Mouse (Mus musculus) hindbrain, postnatal 0 days (tissue): ENCODE measurements around the gene Mob2. TPM values are rescaled to one million over a fixed set of nuclear protein-coding genes. Genes with fewer than 3 reads are reported as not detected.
A peak's percentile ranks its signal among the peaks of the same experiment; 100 is the strongest.

Experiments used
- ATAC-seq: fragments of 200-750 bp; cut with Nextera tagmentation; 2 replicates; pipeline ENCODE4 v1.8.0; 2017; ENCODE audit warnings: mild to moderate bottlenecking, moderate TSS enrichment, moderate library complexity
- DNase-seq: peaks from one replicate; pipeline ENCODE4 v3.0.0-alpha.2; 2015; ENCODE audit warnings: low spot score
- H3K27ac ChIP-seq: fragments of 300-500 bp; sonication (generic); 2 replicates; pipeline ENCODE4 v1.5.1; 2014; ENCODE audit warnings: mild to moderate bottlenecking
- H3K27me3 ChIP-seq: fragments of 300-500 bp; sonication (generic); 2 replicates; pipeline ENCODE4 v1.6.1; 2014; ENCODE audit warnings: low read length, mixed read lengths; ENCODE audit not compliant: insufficient read depth
- H3K36me3 ChIP-seq: fragments of 300-500 bp; sonication (generic); 2 replicates; pipeline ENCODE4 v1.6.1; 2014; ENCODE audit warnings: low read length, mixed read lengths; ENCODE audit not compliant: insufficient read depth
- H3K4me1 ChIP-seq: fragments of 300-500 bp; sonication (generic); 2 replicates; pipeline ENCODE4 v1.6.1; 2014; ENCODE audit warnings: antibody characterized with exemption, low read length, mixed read lengths; ENCODE audit not compliant: insufficient read depth
- H3K4me2 ChIP-seq: fragments of 300-500 bp; sonication (generic); 2 replicates; pipeline ENCODE4 v1.6.1; 2014; ENCODE audit warnings: low read depth, mild to moderate bottlenecking, low read length, moderate library complexity, mixed read lengths
- H3K4me3 ChIP-seq: fragments of 300-500 bp; sonication (generic); 2 replicates; pipeline ENCODE4 v1.5.1; 2014; ENCODE audit warnings: low read length
- H3K9ac ChIP-seq: fragments of 300-500 bp; sonication (generic); replicated peaks from 2 replicates; pipeline ENCODE4 v1.6.1; 2014; ENCODE audit warnings: mild to moderate bottlenecking, low read length, moderate library complexity, mixed read lengths
- H3K9me3 ChIP-seq: fragments of 300-500 bp; sonication (generic); 2 replicates; pipeline ENCODE4 v1.6.1; 2016; ENCODE audit warnings: low read length, mixed read lengths
- CTCF ChIP-seq: IDR thresholded peaks from 2 replicates; pipeline ENCODE4 v1.5.1; 2016; ENCODE audit warnings: antibody characterized with exemption, control low read depth, low read depth
- WGBS: fragments of 180-500 bp; shearing (Covaris S2); extraction: QIAGEN DNeasy Blood & Tissue Kit; methylation state at CpG from one replicate; pipeline ENCODE4 v1.1.7; 2014; 5-methylcytosine and 5-hydroxymethylcytosine counted together
- polyA plus RNA-seq: library from polyadenylated mRNA; unstranded; fragments of >200 nt; fragmentation: Nextera tagmentation; extraction: Ambion mirVana; gene quantifications from 2 replicates; pipeline ENCODE4 v1.2.1, GENCODE M21; 2015
- total RNA-seq: library from RNA; depleted of rRNA; stranded (reverse); fragments of >200 nt; gene quantifications from 2 replicates; pipeline ENCODE4 v1.2.3, GENCODE M21; 2014

Gene Mob2
- total and polyA plus RNA-seq, 2 experiments from 2014 or later = 41.1 to 44.1 TPM

DNA sequence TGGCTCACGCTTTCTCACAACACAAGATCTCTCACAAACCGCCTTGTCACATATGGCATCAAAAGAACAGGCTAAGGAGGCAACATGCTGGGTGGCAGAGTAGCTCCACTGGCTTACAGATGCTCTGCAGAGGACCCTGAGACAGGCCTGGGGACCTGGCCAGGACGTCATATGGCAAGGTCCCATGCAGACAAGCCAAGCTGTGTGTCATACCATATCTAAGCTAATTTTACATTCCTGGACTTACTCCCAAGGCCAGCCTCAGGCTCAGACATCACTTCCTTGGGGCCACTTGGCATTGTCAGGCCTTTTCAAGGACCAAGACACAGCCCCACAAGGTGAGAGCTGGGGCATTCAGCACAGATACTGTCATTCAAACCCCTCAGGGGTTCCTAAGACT, 5.4 kb downstream of the Mob2 start:
- no peak for ATAC-seq
- H3K36me3 ChIP-seq = no peaks in the 10 kb centered on the region
- DNase-seq = no peak
- no peaks in the 10 kb centered on the region for H3K27me3 ChIP-seq
- 78% methylated on average over 3 of the region's 3 CpGs for WGBS
- TF ChIP-seq CTCF = no peak
- H3K4me3 ChIP-seq = no peak overlapping the region
- no peak overlapping the region for H3K4me2 ChIP-seq
- no peak overlapping the region for H3K9ac ChIP-seq
- no peak overlapping the region for H3K27ac ChIP-seq
- H3K9me3 ChIP-seq = no peaks in the 10 kb centered on the region
- H3K4me1 ChIP-seq = peaks cover 12% of the 10 kb centered on the region; the same call in 1 of the 2 replicates

DNA sequence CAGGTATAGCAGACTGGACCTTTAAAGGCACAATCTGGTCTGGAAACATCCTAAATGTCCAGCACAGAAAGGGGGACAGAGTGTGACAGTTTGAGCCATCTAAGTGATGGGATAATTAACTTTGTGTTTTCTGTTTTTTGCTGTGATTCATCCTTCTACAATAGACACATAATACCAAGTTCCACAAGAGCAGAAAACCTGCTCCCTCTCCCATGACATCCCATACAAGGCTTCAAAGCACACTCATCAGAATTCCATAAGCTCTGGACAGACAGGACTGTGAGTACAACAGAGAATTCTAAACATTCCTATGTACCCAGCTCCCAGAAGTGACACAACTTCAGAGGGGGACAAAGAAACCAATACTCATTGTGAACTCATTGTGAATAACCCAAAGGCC, 10.3 kb downstream of the Mob2 start:
- Histone ChIP-seq H3K4me3 (no peak overlapping the region), H3K9ac (no peak overlapping the region), H3K27me3 (no peaks in the 10 kb centered on the region), H3K4me2 (no peak overlapping the region), H3K9me3 (no peaks in the 10 kb centered on the region), H3K27ac (no peak overlapping the region), H3K36me3 (no peaks in the 10 kb centered on the region), H3K4me1 (peaks cover 3% of the 10 kb centered on the region; the same call in 1 of the 2 replicates)
- ATAC-seq = no peak
- DNase-seq = no peak
- no peak for TF ChIP-seq CTCF

GRCm38 (mm10) chr7:142045932-142046331, 14.9 kb downstream of the Mob2 start:
- ATAC-seq = no peak
- H3K27ac ChIP-seq = no peak overlapping the region
- 92% methylated on average over 1 of the region's 1 CpGs for WGBS
- H3K27me3 ChIP-seq = no peaks in the 10 kb centered on the region
- no peaks in the 10 kb centered on the region for H3K4me1 ChIP-seq
- DNase-seq = no peak
- no peaks in the 10 kb centered on the region for H3K9me3 ChIP-seq
- no peaks in the 10 kb centered on the region for H3K36me3 ChIP-seq
- no peak overlapping the region for H3K4me2 ChIP-seq
- no peak overlapping the region for H3K9ac ChIP-seq
- TF ChIP-seq CTCF = no peak
- no peak overlapping the region for H3K4me3 ChIP-seq

DNA sequence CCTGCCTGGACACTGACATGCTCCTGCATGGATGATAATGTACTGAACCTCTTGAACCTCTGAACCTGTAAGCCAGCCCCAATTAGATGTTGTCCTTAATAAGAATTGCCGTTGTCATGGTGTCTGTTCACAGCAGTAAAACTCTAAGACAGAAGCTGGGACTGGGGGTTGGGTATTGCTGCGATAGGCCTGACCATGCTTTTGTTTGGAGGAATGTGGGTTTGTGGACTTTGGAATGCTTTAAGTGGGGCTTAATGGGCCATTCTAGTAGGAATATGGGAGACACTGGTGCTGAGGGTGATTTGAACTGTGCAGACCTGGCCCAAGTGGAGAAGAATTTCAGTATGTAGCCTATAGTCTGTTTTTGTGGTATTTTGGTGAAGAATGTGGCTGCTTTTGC, 15.5 kb downstream of the Mob2 start:
- 21% methylated on average over 2 of the region's 2 CpGs for WGBS

GRCm38 (mm10) chr7:142040756-142041155, 20.1 kb downstream of the Mob2 start:
- 96% methylated on average over 3 of the region's 3 CpGs for WGBS
- DNase-seq (no peak), ATAC-seq (no peak)
- Histone ChIP-seq H3K4me2 (no peak overlapping the region), H3K9me3 (no peaks in the 10 kb centered on the region), H3K9ac (no peak overlapping the region), H3K4me1 (no peaks in the 10 kb centered on the region), H3K27ac (no peak overlapping the region), H3K4me3 (no peak overlapping the region), H3K27me3 (no peaks in the 10 kb centered on the region), H3K36me3 (no peaks in the 10 kb centered on the region)
- TF ChIP-seq CTCF = no peak

More for the DNA sequence above, 15.5 kb downstream of the Mob2 start:
- Histone ChIP-seq H3K4me3 (no peak overlapping the region), H3K36me3 (no peaks in the 10 kb centered on the region), H3K27me3 (no peaks in the 10 kb centered on the region), H3K4me2 (no peak overlapping the region), H3K27ac (no peak overlapping the region), H3K4me1 (no peaks in the 10 kb centered on the region), H3K9me3 (no peaks in the 10 kb centered on the region), H3K9ac (no peak overlapping the region)
- TF ChIP-seq CTCF = no peak
- ATAC-seq = no peak
- DNase-seq = no peak

DNA sequence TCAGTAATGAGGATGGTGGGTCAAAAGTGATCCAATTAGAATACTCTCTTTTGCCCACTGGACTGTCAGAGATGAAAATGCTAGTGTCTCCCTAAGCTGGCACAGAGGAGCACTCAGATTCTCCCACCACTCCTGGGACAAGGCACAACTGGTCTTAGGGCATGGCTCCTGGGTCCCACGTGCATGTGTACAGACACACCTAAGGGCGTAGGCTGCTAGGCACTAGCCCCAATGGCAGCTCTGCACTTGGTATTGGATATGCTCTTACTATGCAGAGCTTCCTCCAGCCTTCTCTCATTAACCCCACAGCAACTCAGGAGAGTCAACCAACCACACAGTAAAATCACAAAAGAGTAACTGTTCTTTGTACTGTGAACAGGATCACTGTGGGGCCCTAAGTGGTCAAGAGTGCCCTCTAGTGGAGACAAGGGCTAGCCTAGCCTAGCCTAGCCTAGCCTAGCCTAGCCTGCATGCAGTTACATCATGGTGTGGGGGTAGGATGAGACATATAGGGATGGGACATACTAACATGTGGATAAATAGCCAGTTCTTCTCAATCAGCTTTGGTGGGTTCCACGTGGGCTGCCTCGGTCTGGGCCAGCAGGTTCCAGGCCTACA, 23.2 kb downstream of the Mob2 start:
- WGBS = 73% methylated on average over 4 of the region's 4 CpGs

GRCm38 (mm10) chr7:142035048-142035811, 25.6 kb downstream of the Mob2 start:
- no peak overlapping the region for H3K4me3 ChIP-seq
- H3K27me3 ChIP-seq = no peaks in the 10 kb centered on the region
- no peaks in the 10 kb centered on the region for H3K9me3 ChIP-seq
- no peak for TF ChIP-seq CTCF
- no peaks in the 10 kb centered on the region for H3K36me3 ChIP-seq
- DNase-seq (no peak), ATAC-seq (no peak)
- H3K27ac ChIP-seq = no peak overlapping the region
- no peak overlapping the region for H3K9ac ChIP-seq
- no peaks in the 10 kb centered on the region for H3K4me1 ChIP-seq
- no peak overlapping the region for H3K4me2 ChIP-seq
- 60% methylated on average over 2 of the region's 2 CpGs for WGBS

More for the DNA sequence above, 23.2 kb downstream of the Mob2 start:
- TF ChIP-seq CTCF = peak; percentile 78
- ATAC-seq (peak; percentile 68; the same call in 1 of the 2 replicates), DNase-seq (peak; percentile 58)
- no peak overlapping the region for H3K4me3 ChIP-seq
- H3K4me1 ChIP-seq = no peaks in the 10 kb centered on the region
- no peak overlapping the region for H3K4me2 ChIP-seq
- no peak overlapping the region for H3K9ac ChIP-seq
- H3K9me3 ChIP-seq = no peaks in the 10 kb centered on the region
- no peaks in the 10 kb centered on the region for H3K27me3 ChIP-seq
- H3K27ac ChIP-seq = no peak overlapping the region
- no peaks in the 10 kb centered on the region for H3K36me3 ChIP-seq
